Mouse (Mus musculus) cortical plate, adult 2 months (tissue): ENCODE measurements around the gene Son.

Source experiments
- CTCF ChIP-seq: fragments of 200-500 bp; IDR thresholded peaks from 2 replicates; pipeline ENCODE4 v1.5.1; 2011; ENCODE audit warnings: mild to moderate bottlenecking, control low read depth, low read length; ENCODE audit not compliant: insufficient read depth; ENCODE audit errors: extremely low read depth
- POLR2A ChIP-seq: fragments of 200-500 bp; IDR thresholded peaks from 2 replicates; pipeline ENCODE4 v1.6.1; 2011; ENCODE audit warnings: mild to moderate bottlenecking, low read length, control low read depth; ENCODE audit not compliant: insufficient read depth; ENCODE audit errors: extremely low read depth

DNA sequence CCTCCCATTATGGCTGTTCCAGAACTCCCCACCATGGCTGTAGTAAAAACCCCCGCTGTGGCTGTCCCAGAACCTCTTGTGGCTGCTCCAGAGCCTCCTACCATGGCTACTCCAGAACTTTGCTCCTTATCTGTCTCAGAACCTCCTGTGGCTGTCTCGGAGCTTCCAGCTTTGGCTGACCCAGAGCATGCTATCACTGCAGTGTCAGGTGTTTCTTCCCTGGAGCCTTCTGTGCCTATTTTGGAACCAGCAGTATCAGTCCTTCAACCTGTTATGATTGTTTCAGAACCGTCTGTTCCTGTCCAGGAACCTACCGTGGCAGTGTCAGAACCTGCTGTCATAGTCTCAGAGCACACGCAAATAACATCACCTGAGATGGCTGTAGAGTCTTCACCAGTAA, 11.2 kb downstream of the Son start:
- TF ChIP-seq CTCF (no peak), POLR2A (no peak)
